Mouse (Mus musculus): Measurements from ENCODE around the gene Slc22a22. TPM values are rescaled to one million over a fixed set of nuclear protein-coding genes. Genes with fewer than 3 reads are reported as not detected.

Slc22a22 gene
- polyA plus RNA-seq, 1 experiment from 2014 or later = not detected

DNA sequence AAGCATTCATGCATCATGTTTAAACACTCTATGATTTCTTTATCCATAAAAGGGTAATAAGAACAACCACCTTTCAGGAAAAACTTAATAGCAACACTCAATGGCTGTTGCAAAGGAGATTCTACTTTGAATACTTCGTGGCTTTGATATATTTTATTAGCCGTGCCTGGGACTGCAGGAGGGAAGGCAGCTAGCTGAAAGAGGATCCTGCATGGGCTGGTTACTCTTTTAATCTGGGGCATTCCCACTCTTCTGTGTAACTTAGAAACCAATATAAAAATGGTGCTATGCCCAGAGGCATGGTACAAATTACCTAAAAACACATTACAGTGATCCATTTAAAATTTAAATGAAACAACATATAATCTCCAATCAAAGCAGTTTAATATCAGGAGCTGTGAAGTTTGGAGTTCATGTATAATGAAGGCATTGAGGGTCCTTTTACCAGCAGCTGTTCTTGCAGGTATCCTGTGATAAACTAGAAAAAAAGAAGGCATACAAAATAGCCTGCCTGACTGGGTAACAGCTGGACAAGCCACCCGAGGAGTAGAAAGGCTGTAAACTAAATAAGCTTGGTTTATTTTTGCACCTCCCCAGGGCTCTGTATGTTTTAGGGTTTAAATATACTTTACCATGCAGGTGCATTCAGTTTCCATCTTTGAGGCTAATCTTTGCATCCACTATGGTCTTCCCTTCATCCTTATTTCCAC lies 78.8 kb downstream of the Slc22a22 start:
- no peak for ATAC-seq
- Histone ChIP-seq H3K4me1 (replicated peaks; ENCODE audit: control insufficient read depth, insufficient read depth, low read length) (no peaks in the 10 kb centered on the region), H3K27me3 (replicated peaks; ENCODE audit: control insufficient read depth, insufficient read depth, low read length) (no peaks in the 10 kb centered on the region), H3K4me3 (ENCODE audit: low read depth, low read length) (no peak overlapping the region), H3K9ac (ENCODE audit: low read depth, low read length) (no peak overlapping the region), H3K36me3 (ENCODE audit: control insufficient read depth, insufficient read depth) (no peaks in the 10 kb centered on the region), H3K27ac (ENCODE audit: low read depth, low read length) (no peak overlapping the region), H3K4me2 (replicated peaks; ENCODE audit: low read depth) (no peak overlapping the region), H3K9me3 (ENCODE audit: control insufficient read depth) (no peaks in the 10 kb centered on the region)
- TF ChIP-seq CTCF (IDR thresholded peaks at IDR 0.05; ENCODE audit: low read depth) = no peak
- 49% methylated on average over 3 of the region's 3 CpGs for WGBS

GRCm38 (mm10) chr15:57394053-57394452 lies 83.4 kb downstream of the Slc22a22 start:
- Histone ChIP-seq H3K27ac (ENCODE audit: low read depth, low read length) (no peak overlapping the region), H3K9ac (ENCODE audit: low read depth, low read length) (no peak overlapping the region), H3K4me3 (ENCODE audit: low read depth, low read length) (no peak overlapping the region), H3K27me3 (replicated peaks; ENCODE audit: control insufficient read depth, insufficient read depth, low read length) (no peaks in the 10 kb centered on the region), H3K36me3 (ENCODE audit: control insufficient read depth, insufficient read depth) (no peaks in the 10 kb centered on the region), H3K9me3 (ENCODE audit: control insufficient read depth) (no peaks in the 10 kb centered on the region), H3K4me1 (replicated peaks; ENCODE audit: control insufficient read depth, insufficient read depth, low read length) (no peaks in the 10 kb centered on the region), H3K4me2 (replicated peaks; ENCODE audit: low read depth) (no peak overlapping the region)
- ATAC-seq = no peak
- WGBS = 79% methylated on average over 4 of the region's 4 CpGs
- no peak for TF ChIP-seq CTCF (IDR thresholded peaks at IDR 0.05; ENCODE audit: low read depth)

DNA sequence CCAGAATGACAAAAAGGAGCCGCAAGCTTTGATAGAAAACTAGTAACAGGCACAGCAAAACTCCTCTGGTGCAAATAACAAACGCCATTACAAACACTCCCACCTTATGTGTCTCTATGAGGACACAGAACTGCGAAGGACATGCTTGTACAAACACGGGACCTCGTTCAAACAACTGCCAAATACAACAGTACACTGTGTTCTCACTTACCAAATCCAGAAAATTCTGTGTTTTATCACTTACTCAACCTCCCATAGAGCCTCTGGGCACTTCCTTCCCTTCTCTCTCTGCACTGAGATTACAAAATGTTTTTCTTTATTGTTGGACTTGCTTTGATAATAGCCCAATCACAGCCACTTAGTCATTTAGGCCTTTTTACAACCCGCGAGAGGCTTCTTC lies 97.0 kb downstream of the Slc22a22 start:
- H3K27me3 ChIP-seq (replicated peaks; ENCODE audit: control insufficient read depth, insufficient read depth, low read length) = no peaks in the 10 kb centered on the region
- 81% methylated on average over 7 of the region's 7 CpGs for WGBS
- H3K36me3 ChIP-seq (ENCODE audit: control insufficient read depth, insufficient read depth) = no peaks in the 10 kb centered on the region
- no peak for TF ChIP-seq CTCF (IDR thresholded peaks at IDR 0.05; ENCODE audit: low read depth)
- H3K4me3 ChIP-seq (ENCODE audit: low read depth, low read length) = no peak overlapping the region
- H3K9ac ChIP-seq (ENCODE audit: low read depth, low read length) = no peak overlapping the region
- H3K4me1 ChIP-seq (replicated peaks; ENCODE audit: control insufficient read depth, insufficient read depth, low read length) = no peaks in the 10 kb centered on the region
- no peak overlapping the region for H3K4me2 ChIP-seq (replicated peaks; ENCODE audit: low read depth)
- no peak overlapping the region for H3K27ac ChIP-seq (ENCODE audit: low read depth, low read length)
- ATAC-seq = no peak
- H3K9me3 ChIP-seq (ENCODE audit: control insufficient read depth) = no peaks in the 10 kb centered on the region

DNA sequence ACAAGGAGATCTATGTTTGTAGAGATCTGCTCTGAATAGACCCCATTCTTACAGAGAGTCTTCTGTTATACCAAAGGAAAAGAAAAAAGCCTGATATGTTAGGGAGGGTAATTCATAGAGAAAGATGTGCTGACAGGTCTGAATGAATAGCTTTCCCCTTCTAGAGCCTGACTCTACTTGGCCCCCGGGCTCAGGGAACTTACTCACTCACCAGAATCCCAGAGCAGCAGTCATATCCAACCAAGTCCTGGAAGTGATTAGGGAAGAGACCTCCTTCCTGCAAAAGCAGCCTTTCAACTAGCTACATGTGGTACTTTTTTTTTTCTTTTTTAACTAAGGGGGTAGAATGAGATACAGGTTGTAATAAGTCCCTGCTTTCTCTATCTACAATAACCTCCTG lies 111.0 kb downstream of the Slc22a22 start:
- no peaks in the 10 kb centered on the region for H3K4me1 ChIP-seq (replicated peaks; ENCODE audit: control insufficient read depth, insufficient read depth, low read length)
- H3K4me2 ChIP-seq (replicated peaks; ENCODE audit: low read depth) = no peak overlapping the region
- 78% methylated on average over 1 of the region's 1 CpGs for WGBS
- no peak overlapping the region for H3K9ac ChIP-seq (ENCODE audit: low read depth, low read length)
- no peaks in the 10 kb centered on the region for H3K9me3 ChIP-seq (ENCODE audit: control insufficient read depth)
- H3K27ac ChIP-seq (ENCODE audit: low read depth, low read length) = no peak overlapping the region
- ATAC-seq = no peak
- TF ChIP-seq CTCF (IDR thresholded peaks at IDR 0.05; ENCODE audit: low read depth) = no peak
- no peaks in the 10 kb centered on the region for H3K36me3 ChIP-seq (ENCODE audit: control insufficient read depth, insufficient read depth)
- no peaks in the 10 kb centered on the region for H3K27me3 ChIP-seq (replicated peaks; ENCODE audit: control insufficient read depth, insufficient read depth, low read length)
- H3K4me3 ChIP-seq (ENCODE audit: low read depth, low read length) = no peak overlapping the region

DNA sequence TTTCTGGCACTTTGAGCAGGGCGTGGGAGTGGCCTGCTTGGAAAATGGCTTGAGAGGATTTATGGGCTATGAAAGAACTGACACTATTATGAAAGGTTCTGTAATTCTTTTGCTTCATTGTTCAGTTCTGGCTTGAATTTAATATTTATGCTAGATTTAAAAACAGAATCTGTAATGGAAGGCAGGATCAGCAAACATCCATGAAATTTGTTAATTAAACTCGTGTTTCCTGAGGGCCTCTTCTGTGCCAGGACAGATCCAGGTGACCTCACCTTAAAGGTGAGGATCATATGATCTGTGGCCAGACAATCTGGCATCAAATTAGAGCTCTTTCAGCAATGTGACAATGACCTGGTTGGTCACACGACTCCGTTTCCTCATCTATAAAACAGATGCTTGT lies 122.1 kb downstream of the Slc22a22 start:
- Histone ChIP-seq H3K27me3 (replicated peaks; ENCODE audit: control insufficient read depth, insufficient read depth, low read length) (no peaks in the 10 kb centered on the region), H3K4me3 (ENCODE audit: low read depth, low read length) (no peak overlapping the region), H3K27ac (ENCODE audit: low read depth, low read length) (no peak overlapping the region), H3K4me2 (replicated peaks; ENCODE audit: low read depth) (no peak overlapping the region), H3K9me3 (ENCODE audit: control insufficient read depth) (no peaks in the 10 kb centered on the region), H3K36me3 (ENCODE audit: control insufficient read depth, insufficient read depth) (no peaks in the 10 kb centered on the region), H3K4me1 (replicated peaks; ENCODE audit: control insufficient read depth, insufficient read depth, low read length) (no peaks in the 10 kb centered on the region), H3K9ac (ENCODE audit: low read depth, low read length) (no peak overlapping the region)
- WGBS = 78% methylated on average over 4 of the region's 4 CpGs
- no peak for ATAC-seq
- TF ChIP-seq CTCF (IDR thresholded peaks at IDR 0.05; ENCODE audit: low read depth) = no peak

DNA sequence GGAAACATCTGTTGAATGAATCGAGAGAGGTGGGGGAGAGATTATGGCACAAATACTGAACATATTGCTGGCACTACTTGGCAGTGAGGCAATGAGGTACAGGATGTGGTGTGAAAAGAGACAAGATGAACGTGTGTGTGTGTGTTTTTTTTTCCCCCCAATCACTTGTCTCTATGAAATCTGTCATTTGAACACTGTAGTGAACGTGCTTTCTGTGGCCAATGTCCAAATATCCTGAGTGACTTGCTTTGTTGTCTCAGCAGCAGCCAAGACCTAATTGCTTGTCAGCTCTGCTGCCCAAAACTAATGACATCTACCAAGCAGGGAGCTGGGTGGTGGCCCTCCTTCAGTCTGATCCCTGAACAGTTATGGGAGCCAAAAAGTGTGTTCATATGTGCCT lies 136.9 kb downstream of the Slc22a22 start:
- H3K4me3 ChIP-seq (ENCODE audit: low read depth, low read length) = no peak overlapping the region
- no peaks in the 10 kb centered on the region for H3K36me3 ChIP-seq (ENCODE audit: control insufficient read depth, insufficient read depth)
- no peaks in the 10 kb centered on the region for H3K4me1 ChIP-seq (replicated peaks; ENCODE audit: control insufficient read depth, insufficient read depth, low read length)
- ATAC-seq = no peak
- H3K9ac ChIP-seq (ENCODE audit: low read depth, low read length) = no peak overlapping the region
- H3K27me3 ChIP-seq (replicated peaks; ENCODE audit: control insufficient read depth, insufficient read depth, low read length) = no peaks in the 10 kb centered on the region
- H3K4me2 ChIP-seq (replicated peaks; ENCODE audit: low read depth) = no peak overlapping the region
- no peak for TF ChIP-seq CTCF (IDR thresholded peaks at IDR 0.05; ENCODE audit: low read depth)
- 48% methylated on average over 3 of the region's 3 CpGs for WGBS
- H3K9me3 ChIP-seq (ENCODE audit: control insufficient read depth) = no peaks in the 10 kb centered on the region
- H3K27ac ChIP-seq (ENCODE audit: low read depth, low read length) = no peak overlapping the region

DNA sequence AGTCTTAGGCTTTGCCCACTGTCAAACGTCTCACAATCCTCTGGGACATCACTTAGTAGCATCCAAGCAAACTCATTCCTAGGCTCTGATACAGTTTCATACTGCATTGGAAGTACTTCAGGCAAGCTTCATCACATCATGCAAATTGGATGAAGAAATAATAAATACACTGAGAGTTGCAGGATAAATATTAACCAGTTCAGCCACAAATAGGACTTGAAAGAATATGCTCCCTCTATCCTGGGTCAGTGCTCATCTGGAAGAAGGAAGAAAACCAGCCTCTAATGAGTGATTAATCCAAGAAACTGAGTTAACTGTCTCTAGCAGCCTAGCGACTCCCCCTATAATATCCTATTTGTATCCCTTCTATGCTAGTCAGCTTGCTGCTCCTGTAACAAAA lies 146.1 kb downstream of the Slc22a22 start:
- H3K4me2 ChIP-seq (replicated peaks; ENCODE audit: low read depth) = no peak overlapping the region
- no peaks in the 10 kb centered on the region for H3K36me3 ChIP-seq (ENCODE audit: control insufficient read depth, insufficient read depth)
- no peaks in the 10 kb centered on the region for H3K27me3 ChIP-seq (replicated peaks; ENCODE audit: control insufficient read depth, insufficient read depth, low read length)
- ATAC-seq = no peak
- 82% methylated on average over 2 of the region's 2 CpGs for WGBS
- no peaks in the 10 kb centered on the region for H3K4me1 ChIP-seq (replicated peaks; ENCODE audit: control insufficient read depth, insufficient read depth, low read length)
- H3K9ac ChIP-seq (ENCODE audit: low read depth, low read length) = no peak overlapping the region
- no peaks in the 10 kb centered on the region for H3K9me3 ChIP-seq (ENCODE audit: control insufficient read depth)
- H3K27ac ChIP-seq (ENCODE audit: low read depth, low read length) = no peak overlapping the region
- TF ChIP-seq CTCF (IDR thresholded peaks at IDR 0.05; ENCODE audit: low read depth) = no peak
- no peak overlapping the region for H3K4me3 ChIP-seq (ENCODE audit: low read depth, low read length)
